Mouse (Mus musculus): ENCODE measurements around the gene Homer2. TPM values are rescaled to one million over a fixed set of nuclear protein-coding genes. Genes with fewer than 3 reads are reported as not detected.

Homer2 gene
- total RNA-seq, 2 experiments from 2014 or later: 0.04 to 0.42 TPM

DNA sequence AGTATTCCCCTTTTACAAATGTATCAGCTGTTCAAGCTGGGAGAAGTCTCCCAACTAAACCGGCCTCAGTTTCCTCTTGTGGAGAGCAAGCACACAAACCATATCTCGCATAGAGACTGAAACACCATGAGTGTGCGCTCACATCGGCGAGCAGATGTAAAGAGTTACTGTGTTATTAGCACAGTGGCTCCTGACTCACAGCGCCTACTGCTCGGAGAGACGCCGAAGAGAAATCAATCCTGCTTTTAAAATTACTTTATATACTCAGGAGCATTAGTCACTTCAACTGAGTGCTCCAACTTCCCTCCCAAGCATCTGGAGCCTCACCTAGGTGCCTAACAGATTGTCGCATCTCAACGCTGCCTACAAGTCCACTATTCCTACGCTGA, 1.3 kb downstream of the Homer2 start:
- no peak for ATAC-seq (ENCODE audit: poor library complexity, severe bottlenecking)

DNA sequence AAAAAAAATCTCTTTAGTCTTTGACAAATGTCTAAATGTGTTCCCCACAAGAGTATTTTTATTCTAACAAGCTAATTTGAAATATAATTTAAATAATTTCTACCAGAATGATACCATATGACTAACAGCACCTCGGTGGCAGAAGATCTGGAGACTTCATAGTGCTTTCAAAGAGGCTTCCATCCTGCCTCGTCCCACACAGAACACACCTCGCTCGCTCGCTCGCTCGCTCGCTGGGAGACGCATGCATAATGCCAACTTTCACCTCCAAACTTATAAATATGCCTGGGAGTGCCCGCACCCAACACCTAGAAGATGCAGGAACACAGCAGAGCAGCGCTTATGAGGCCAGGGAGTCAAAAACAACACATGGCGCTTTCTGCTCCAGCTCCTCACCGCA, 9.0 kb downstream of the Homer2 start:
- ATAC-seq (ENCODE audit: poor library complexity, severe bottlenecking): no peak

DNA sequence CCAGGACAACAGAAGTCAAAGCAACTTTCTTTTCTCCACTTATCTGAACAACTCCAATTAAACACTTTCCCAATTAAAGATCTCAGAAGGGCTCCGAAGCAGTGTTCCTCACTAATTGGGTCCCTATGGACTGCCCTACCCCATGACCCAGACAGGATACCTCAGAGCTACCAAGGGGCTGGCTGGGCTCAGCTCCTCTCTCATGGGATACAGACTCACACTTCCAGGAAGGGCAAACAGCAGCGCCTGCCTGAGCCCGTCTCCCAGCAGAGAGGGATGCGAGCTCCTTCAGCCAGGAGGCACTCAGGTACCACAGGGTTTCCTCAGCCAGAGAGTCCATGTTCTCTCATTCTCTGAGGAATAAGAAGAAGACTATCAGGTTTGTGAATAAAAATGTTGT, 9.4 kb downstream of the Homer2 start:
- ATAC-seq (ENCODE audit: poor library complexity, severe bottlenecking): no peak

DNA sequence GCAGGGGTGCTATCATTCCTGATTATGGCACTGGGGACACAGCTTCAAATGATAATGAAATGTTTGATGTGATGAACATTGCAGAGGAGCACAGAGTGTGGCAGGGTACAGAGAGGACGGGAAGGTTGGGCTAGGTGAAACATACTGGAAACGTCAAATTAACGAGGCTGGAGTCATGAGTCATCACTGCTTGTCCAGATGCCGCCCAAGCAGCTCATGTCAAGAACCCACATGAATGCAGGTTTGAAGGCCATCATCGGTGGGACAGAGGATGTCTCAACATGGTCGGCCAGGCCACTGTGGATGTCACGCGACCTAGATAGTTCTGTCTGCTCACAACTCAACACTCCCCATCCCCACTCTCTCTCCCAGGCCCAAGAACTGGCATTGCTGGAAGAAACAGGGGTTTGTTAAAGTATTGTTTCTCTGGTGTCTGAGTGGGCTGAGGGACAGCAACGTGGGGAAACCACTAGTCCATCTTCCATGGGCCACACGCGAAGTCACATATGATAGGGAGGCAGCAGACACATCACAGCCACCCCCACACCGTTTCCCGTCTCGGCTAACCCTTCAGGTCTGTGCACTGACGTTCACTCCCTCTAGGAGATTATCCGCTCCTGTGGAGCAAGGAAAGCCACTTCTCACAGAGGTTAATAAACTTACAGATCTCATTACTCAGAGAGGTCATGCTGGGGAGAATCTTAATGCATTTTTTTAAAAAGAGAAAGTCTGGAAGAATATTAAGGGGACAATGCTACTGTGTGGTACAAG, 11.4 kb downstream of the Homer2 start:
- no peak for ATAC-seq (ENCODE audit: poor library complexity, severe bottlenecking)

DNA sequence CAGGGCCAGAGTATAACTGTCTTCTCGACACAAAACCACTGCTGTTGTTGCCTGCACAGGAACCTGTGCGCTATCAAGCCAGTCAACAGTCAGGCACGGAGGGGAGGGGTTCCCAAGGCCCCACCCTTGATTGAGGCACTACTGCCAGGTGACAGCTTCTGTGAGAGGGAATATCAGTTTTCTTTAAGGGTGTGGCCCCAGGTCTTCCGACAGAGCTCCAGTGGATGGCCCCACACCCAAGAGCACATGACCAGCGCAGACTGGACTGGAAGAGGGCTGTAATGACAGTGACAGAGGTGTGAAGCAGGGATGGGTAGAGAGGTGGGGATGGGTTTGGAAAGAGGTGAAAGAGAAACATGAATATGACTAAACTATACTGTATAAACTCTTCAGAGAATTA, 16.3 kb downstream of the Homer2 start:
- no peak for ATAC-seq (ENCODE audit: poor library complexity, severe bottlenecking)

DNA sequence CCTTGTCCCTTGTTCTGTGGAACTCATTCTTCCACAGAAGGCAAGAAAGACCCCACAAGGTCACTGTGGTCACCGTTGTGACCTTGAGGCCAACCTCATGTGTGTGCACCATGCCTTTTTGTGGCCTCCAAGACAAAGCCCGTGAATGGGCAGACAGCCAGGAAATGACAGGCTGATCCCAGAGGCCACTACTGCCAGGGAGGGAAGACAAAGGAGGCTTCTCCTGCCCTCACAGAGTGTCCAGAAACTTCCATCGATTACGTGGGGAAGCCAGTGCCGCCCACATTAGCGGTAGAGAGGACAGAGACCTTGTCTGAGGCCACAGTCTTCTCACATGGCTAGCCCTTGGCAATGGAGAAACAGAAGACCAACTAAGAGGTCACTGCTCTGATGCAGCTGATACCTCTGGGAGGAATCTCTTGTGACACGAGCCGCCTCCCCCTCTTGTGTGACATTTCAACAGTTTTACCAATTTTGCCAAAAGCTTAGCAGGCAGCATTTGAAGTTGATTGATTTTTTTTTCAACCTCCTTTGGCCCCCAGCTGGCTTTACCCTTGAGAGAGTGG, 18.1 kb downstream of the Homer2 start:
- ATAC-seq (ENCODE audit: poor library complexity, severe bottlenecking): no peak

DNA sequence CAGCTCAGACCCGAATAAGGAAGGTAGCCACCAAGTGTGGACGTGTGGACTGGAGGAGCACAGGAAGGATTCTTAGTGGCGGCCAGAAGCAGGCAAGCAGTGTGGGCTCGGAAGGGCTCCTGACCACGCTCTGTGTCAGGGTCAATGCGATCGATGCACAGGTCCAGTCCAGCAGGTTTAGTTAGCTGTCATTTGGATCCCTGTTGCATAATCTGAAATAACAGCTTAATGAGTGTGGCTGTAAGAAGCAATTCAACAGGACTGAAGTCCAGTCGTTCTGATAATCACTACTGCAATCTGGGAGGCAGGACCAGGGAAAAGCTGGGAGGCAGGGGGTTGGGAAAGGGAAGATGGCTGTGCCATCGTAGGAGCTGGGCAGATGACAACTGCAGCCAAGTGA, 18.9 kb downstream of the Homer2 start:
- ATAC-seq (ENCODE audit: poor library complexity, severe bottlenecking): no peak

DNA sequence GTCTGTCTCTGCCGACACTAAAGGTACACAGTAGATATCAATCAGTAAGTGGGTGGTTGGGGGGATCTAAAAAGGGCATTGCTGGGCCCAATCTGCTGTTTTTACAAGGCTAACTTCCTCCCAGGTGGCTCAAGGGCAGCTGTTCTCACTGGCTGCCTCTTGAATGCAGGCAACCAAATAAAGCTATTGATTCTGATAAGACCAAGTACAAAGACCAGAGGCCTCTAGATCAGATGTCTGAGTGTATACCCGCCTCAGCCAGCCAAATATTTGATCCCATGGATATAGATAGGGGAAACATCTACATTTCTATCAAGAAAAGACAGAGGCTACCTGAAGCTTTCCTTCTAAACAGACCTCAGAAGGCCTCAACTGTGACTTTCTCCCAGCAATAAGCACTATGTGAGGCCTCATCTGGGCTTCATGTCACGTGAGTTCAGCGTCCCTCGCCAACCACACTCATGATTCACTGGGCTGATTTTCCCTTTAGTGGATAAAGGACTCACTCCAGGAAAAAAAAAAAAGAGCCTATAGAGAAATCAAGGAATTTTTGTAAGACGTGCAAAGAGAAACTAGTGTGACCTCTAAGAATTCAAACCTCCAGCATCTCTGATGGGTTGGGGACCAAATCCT, 19.5 kb downstream of the Homer2 start:
- ATAC-seq (ENCODE audit: poor library complexity, severe bottlenecking): no peak

DNA sequence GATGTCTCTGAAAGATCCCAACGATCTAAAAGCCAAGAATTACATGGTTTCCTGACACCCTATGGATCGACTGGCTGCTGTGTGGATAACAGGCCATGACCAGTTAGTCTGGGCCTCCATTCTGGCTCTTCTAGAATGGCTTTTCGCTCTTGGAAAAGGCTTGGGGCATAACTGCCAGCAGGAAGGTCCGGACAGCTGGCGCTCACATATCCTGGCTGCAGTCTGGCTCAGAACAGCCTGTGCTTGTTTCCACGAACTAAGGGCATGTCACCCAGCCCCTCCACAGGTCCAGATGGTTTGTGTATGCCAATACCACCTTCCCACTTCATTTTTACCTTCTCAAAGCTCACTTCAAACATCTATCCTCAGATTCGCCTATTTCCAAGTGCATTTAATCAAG, 22.0 kb downstream of the Homer2 start:
- no peak for ATAC-seq (ENCODE audit: poor library complexity, severe bottlenecking)

DNA sequence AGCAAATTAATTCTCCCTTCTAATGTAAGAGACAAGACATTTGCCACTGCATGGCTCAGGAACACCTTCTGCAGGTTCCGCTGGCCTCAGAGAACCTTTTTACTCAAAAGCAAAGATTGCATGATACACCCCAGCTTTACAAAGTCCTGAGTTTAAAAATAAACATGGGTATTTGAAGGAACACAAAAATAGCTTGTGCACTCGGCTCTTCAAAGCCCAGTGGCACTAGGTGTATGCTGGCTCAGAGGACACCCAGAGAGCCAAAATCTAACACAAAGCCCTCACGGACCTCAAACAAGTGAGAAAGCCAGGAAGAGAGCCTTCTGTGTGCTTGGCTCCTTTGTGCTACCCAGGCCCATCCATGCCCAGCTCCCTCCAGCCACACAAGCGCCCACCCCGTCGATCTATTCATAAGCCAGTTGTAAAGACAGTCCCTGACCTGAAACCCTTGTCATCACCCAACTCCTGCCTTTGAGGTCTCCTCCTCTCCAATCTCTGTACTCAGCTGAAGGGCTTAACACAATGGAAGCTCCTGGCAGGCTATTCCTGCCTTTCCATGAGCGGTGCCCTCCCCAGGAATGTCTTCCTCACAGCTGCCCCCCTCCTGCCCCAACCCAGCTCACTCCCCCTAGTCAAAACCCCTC, 23.4 kb downstream of the Homer2 start:
- no peak for ATAC-seq (ENCODE audit: poor library complexity, severe bottlenecking)

DNA sequence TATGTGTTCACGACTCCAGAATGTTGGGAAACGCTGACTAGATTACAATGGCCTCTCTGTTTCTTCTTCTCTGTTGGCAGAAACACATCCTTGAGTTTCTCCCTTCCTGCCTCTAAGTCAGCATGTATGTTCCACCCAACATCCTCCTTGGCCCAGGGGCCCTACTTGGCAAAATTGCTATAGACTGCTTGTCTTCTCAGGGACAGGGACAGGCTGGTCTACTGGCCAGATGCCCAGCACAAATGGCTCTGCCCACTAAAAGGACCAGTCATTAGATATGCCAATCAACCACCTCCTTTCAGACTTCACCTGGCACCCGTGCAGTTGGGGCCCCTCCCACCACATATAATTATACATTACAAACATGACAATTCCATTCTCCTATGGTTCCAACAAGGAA, 25.9 kb downstream of the Homer2 start:
- no peak for ATAC-seq (ENCODE audit: poor library complexity, severe bottlenecking)

DNA sequence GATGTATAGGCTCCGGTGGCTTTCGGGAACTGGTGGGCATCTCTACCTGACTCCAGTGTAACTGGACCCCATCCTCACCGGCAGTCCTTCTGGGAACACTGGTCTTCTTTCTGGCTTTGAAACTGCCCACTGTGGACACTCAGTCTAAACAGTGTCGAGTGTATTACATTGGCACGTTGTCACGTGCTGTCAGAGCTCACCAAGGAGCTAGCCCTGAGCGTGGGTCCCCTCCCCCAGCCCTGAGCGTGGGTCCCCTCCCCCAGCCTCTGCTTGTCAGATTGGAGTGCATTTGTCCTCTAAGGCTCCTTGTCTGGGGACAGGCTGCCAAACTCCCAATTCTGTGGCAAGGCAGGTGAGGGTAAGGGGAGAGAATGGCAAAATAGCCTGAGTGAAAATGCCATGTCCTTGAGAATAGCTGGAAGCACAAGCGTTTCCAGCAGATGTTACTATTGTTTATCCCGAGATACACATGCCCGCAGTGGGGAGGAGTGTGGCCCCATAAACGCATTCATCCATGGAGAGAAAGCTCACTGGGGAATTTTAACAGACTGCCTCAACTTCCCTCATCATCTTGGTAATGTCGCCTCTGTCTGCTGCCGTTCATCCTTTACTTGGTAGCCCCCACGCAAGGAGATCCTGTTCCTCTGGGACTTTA, 33.8 kb downstream of the Homer2 start:
- no peak for ATAC-seq (ENCODE audit: poor library complexity, severe bottlenecking)

DNA sequence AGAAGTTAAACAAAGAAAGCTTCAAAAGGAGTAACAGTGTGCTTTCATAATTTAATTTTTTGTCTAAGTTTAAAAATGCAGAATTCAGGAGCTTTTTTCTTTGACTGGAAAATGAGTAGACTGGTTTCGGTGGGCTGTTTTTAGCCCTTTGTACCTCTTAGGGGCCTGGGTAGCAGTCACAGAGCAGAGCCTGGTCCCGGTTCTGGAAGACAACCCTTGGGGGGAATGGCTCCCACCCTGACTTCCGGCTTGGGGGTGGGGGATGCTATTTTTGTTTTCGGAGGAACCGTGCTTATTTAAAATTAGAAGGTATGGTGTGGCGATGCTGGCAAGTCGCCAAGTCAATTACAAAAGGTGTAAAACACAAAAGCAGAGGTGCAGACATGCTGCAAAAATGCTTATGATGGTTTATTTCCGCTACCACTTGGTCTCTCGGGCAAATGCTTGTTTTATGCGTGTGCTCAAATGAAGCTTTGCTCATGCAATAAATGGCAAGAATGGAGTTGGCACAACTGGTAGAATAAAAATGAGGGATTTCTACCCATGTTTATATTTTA, 34.5 kb downstream of the Homer2 start:
- ATAC-seq (ENCODE audit: poor library complexity, severe bottlenecking): no peak

DNA sequence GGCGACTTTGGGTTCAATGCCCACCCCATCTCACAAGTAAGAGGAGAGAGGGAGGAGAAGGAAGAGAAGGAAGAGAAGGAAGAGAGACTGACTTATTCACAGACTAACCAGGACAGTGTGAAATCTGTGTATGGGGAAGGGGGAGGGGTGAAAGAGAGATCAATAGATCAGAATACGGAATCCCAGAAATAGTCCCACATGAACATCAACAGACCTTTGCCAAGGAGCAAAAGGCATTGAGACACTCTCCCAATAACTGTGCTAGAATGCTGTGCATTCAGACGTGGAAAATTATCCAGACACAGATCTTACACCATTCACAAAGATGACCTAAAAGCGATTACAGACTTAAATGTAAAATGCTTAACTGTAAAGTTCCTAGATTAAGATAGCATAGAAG, 40.2 kb downstream of the Homer2 start:
- ATAC-seq (ENCODE audit: poor library complexity, severe bottlenecking): no peak

DNA sequence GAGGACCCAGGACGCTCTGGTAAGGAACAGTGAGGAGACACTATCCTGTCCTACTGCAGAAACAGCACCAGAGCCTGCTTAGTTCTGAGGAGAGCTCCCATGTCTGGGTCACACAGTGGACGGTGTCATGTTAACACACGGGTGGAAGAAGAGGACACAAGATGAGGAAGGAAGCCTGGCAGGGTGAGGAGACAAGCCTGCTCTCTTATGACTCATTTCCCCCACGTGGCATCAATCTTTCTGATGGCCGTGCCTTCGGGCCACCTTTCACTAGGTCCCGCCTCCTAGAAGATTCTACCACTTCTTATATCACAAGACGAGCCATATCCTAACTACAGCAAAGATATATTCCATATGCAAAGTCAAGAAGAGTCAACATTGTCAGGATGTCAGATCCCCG, 40.7 kb downstream of the Homer2 start:
- no peak for ATAC-seq (ENCODE audit: poor library complexity, severe bottlenecking)

DNA sequence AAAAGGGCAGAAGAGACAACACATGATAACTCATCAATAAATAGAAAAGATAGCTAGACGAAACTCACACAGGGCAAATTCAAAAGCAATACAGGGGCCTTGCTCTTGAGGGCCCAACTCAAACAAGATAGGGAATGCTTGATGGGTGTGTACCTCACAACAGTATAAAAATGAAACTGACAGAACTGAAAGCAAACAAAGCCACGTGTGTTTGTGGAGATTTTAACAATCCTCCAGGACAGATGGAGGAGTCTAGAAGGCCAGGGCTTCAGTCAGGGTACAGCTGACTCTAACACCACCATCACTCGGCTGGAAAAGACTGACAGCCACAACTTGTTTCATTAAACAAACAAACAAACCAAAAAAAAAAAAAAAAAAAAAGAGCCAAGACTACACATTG, 44.3 kb downstream of the Homer2 start:
- ATAC-seq (ENCODE audit: poor library complexity, severe bottlenecking): no peak

DNA sequence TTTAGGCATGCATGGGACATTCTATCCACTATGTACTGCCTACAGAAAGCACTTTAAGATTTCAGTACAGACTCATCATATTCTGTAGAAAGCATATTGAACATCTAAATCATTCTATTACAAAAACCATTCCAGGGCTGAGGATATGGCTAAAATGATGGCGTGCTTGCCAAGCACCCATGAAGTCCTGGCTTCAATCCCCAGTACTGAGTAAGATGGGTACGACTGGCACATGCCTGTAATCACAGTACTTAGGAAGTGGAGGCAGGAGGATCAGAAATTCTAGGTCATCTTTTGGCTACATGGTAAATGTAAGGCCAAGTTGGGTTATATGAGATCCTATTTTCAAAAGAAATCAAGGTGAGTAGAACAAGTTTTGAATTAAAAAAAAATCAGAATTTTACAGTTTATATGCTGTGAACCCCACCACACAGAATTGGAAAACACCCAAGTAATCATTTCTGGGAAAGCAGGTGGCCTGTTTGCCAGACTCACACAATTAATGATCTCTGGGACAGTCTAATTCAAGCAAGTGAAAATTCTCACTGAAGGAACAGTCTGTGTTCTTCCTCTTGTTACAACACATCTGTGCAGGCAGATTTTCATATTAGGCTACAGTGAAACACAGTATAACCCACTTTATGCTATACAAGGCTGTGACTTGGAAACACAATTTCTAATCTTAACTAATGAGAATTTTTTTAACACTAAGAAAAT, 49.5 kb downstream of the Homer2 start:
- ATAC-seq (ENCODE audit: poor library complexity, severe bottlenecking): no peak

DNA sequence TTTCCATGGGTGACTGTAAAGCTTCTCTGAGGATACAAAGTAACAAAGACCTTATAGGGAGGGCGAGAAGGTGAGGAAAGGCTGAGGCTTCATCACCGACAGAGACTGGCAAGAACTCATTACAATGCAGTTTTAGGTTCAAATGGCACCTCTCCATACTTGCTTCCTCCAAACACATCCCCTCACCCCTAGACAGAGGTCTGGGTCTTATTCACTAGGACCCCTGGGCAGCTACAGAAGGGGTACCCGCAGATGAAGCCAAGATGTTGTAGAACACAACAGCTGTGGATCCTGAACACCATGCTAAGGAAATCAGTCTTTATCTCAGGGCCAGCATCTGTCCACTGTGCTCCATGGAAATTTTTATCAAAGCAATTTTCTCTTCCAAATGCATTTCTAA, 50.3 kb downstream of the Homer2 start:
- ATAC-seq (ENCODE audit: poor library complexity, severe bottlenecking): no peak

DNA sequence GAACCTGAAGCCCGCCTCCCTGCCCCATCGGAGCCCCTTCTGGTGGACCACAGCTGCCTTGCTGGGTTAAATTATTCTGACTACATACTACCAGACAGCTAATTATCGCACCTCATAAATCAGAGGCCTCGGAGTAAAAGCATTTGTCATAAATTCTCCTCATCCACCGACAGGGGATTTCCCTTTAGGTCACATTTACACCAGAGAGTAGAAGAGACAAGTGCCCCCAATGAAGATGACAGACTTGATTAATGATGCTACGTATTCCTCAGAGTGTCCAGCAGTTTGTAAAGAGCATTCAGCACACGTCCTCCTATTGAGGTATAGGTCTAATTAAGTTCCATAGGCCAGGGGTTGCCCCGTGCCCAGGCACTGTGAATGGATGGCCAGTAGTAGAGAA, 50.7 kb downstream of the Homer2 start:
- no peak for ATAC-seq (ENCODE audit: poor library complexity, severe bottlenecking)

DNA sequence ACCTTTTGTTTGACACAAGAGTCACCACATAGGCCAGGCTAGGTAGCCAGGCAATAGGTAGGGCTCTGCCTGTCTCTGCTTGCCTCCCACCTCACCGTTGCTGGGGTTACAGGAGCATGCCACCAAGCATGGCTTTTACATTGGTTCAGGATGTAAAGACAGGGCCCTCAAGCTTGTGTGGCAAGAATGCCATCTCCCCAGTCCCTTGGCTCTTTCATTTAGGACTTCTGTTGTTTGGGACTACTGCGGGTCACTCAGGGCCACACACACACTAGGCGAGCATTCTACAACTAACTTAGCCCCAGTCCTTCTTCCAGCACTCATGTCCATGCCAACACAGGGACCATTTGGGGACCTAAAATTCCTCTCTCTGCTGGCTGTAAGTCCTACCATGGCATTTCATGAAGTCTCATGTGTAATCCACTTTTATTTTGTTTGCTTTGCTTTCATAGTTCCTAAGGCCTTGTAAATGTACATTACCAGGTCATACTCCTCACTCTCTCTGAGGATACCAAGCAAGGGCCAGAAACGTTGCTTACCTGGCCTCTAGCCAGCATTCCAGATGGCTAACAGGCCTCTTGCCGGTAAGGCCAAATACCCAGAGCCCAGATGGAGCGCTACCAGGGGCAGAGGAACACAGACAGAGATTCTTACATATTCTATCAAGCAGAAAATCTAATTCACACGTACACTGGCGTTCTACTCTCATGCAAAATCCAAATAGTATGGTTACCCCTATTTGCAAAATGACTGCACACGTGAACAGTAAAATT, 52.2 kb downstream of the Homer2 start:
- ATAC-seq (ENCODE audit: poor library complexity, severe bottlenecking): no peak
